Mouse (Mus musculus) large intestine, adult 2 months (tissue): ENCODE measurements around the gene Abl1. TPM values are rescaled to one million over a fixed set of nuclear protein-coding genes. Genes with fewer than 3 reads are reported as not detected.

ENCODE experiments used
- DNase-seq: peaks from one replicate; pipeline ENCODE4 v3.0.0-alpha.2; 2012; ENCODE audit warnings: low read depth, low spot score
- WGBS: fragments of 180-500 bp; shearing (Covaris S2); methylation state at CpG from one replicate; pipeline ENCODE4 v1.1.7; 2018; 5-methylcytosine and 5-hydroxymethylcytosine counted together
- polyA plus RNA-seq: library from polyadenylated mRNA; depleted of rRNA; stranded (reverse); fragments of >200 nt; gene quantifications from 2 replicates; pipeline ENCODE4 v1.2.3, GENCODE M21; 2012

The Abl1 gene
- polyA plus RNA-seq, 1 experiment = 31.4 TPM

DNA sequence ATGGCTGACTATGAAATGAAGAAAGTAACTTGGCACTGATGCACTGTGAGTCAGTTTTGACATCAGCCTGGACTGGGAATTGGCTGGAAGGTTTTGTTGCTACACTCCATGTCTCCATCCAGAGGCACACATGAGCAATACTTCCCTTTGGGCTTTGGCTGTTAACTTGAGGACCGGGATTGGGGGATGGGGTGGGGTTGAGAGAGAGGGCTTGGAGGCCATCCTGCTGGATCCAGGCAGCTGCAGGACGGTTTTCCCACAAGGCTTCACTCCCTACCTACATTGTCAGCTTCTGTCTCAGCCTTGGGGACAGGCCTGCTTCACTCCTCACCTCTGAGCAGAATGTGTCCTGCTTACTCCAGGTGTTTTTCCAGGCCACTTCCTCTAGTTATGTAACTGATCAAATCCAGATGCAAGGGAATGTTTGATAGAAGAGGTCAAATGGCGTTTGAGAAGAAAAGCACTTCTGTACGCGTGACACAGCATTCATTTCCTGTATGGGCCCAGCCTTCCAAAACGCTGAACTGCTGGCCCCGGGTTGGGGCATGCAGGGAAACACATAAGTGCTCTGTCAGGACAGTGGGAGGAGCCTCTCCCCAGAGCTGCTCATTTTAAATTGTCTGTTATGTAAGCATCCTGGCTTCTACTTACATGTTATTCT is 82.7 kb downstream of the Abl1 start:
- WGBS = under 1% methylated on average over 7 of the region's 7 CpGs

DNA sequence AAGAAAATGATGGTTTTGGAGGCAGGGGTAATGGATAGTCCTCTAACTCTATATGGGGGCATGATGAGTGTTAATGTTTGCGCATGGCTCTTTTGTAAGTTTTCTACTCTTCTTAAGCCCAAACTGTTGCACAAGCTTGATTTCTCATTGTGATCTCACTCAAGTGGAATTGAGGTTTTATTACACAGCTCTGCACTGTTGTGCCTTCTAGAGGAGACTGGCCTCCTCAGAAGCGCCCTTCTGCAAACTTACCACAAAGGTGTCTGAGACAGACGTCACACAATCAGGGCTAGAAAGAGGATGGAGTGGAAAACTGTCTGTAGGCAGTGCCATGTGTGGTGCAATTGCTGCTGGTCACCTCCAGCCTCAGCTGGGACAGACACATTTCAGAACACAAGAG is 88.3 kb downstream of the Abl1 start:
- WGBS = 84% methylated on average over 3 of the region's 3 CpGs
- DNase-seq = no peak

More for the DNA sequence above, 82.7 kb downstream of the Abl1 start:
- DNase-seq = no peak

- WGBS = 91% methylated on average over 2 of the region's 2 CpGs
- DNase-seq = no peak
Observed at GRCm38 (mm10) chr2:31779258-31779657, 91.1 kb downstream of the Abl1 start.

DNA sequence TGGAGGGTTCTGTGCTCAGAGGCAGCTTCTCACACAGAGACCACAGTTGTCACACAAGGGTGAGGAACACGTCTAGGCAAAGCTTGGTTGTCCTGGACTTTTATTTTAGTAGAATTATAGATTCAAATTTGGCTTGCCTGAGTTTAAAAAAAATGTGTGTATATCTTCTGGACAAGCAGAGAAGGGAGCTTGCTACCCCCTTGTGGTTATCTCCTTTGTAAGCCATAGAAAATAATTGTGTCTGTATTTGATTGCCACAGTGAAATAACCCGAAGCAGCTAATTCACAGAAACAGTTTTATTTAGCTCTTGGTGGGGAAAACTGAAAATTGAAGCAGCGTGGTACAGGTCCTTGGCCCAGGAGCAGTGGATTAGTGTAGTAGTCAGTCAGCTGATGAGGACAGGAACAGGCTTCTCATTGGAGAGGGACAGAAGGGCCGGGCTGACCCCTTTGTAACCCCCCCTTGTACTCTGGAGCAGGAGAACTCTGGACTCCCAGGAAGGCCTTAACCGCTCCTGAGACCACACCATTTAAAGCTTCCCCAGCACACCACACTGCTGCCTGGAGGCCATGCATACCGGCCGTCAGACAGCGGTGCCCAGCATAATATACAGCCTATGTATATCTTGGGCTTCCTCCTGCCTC is 94.9 kb downstream of the Abl1 start:
- 73% methylated on average over 8 of the region's 8 CpGs for WGBS
- no peak for DNase-seq

- peak; percentile 72 for DNase-seq
Observed at GRCm38 (mm10) chr2:31785074-31785473, 96.9 kb downstream of the Abl1 start.

GRCm38 (mm10) chr2:31787029-31787428 is 98.9 kb downstream of the Abl1 start:
- 26% methylated on average over 7 of the region's 7 CpGs for WGBS
- DNase-seq = peak; percentile 35

More at GRCm38 (mm10) chr2:31785074-31785473, 96.9 kb downstream of the Abl1 start:
- 11% methylated on average over 9 of the region's 9 CpGs for WGBS

DNA sequence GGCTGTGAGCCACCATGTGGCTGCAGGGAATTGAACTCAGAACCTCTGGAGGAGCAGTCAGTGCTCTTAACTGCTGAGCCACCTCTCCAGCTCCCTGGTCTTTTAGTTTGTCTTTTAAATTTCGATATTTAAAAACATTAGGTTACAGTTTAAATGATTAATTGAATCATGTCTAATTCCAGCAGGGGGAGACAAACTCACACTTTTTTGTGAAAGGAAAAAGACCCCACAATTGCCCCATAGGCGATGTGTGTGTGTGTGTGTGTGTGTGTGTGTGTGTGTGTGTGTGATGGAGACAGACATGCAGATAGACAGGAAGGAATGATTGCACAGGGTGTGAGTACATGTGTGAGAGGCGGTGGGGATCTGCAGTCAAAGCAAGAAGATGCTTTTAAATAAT is 100.1 kb downstream of the Abl1 start:
- 82% methylated on average over 3 of the region's 3 CpGs for WGBS

DNA sequence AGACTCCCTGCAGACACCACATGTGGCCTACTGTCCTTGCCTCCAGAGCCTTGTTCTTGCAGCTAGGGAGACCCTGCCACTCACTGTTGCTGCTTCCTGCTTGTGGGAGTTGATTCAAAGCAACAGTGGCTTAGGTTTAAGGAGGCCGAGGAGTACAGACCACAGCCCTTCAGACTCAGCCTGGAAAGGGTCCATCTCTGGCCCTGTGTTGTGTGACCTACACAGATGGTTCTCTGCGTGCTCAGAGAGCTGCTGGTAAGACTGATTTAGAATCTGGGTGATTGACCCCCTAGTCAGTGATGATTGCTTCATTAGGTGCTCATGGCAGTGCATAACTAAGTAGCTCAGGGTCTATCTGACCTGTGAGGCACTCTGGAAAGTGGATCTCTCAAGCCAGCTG is 101.0 kb downstream of the Abl1 start:
- DNase-seq = no peak
- WGBS = 88% methylated on average over 2 of the region's 2 CpGs

More for the DNA sequence above, 100.1 kb downstream of the Abl1 start:
- no peak for DNase-seq

DNA sequence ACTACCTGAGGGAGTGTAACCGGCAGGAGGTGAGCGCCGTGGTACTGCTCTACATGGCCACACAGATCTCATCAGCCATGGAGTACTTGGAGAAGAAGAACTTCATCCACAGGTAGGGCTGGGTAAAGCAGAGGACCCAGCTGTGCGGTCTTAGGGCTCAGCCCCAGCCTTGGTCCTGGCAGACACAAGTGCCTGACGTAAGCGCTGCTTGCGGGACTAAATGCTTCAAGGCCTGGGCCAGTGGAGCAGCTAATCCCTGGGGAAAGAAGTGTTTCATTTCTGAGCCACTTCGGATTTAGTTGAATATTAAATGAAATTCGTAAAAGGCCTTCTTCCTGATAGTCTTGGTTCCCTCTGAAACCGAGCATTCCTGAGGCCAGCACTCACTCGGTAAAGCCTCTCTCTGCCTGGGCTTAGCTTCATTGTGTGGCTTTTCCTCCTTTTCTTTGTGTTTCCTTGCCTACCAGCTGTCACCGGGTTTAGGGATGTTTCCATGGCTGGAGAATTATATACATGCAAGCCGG is 102.6 kb downstream of the Abl1 start:
- 83% methylated on average over 13 of the region's 13 CpGs for WGBS
- DNase-seq = no peak

- DNase-seq = no peak
- WGBS = 89% methylated on average over 8 of the region's 8 CpGs
Observed at GRCm38 (mm10) chr2:31791260-31791659, 103.1 kb downstream of the Abl1 start.

GRCm38 (mm10) chr2:31792611-31793010 is 104.4 kb downstream of the Abl1 start:
- WGBS = 76% methylated on average over 6 of the region's 6 CpGs
- DNase-seq = no peak

DNA sequence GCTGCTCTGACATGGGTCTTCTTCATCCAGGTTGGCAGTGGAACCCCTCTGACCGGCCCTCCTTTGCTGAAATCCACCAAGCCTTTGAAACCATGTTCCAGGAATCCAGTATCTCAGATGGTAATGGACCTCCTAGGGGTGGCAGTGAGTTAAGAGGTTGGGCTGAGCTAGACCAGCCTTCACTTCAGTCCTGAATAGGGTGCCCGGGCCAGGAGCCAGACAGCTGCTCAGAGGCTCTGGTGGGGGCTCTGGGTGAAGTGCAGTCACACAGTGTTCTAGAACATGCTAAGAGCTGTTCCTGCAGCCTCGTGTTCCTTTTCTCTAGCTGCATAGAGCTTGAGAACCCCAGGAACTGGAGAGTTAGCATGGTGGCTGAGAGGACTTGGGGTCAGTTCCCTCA is 108.8 kb downstream of the Abl1 start:
- 85% methylated on average over 3 of the region's 3 CpGs for WGBS
- no peak for DNase-seq

DNA sequence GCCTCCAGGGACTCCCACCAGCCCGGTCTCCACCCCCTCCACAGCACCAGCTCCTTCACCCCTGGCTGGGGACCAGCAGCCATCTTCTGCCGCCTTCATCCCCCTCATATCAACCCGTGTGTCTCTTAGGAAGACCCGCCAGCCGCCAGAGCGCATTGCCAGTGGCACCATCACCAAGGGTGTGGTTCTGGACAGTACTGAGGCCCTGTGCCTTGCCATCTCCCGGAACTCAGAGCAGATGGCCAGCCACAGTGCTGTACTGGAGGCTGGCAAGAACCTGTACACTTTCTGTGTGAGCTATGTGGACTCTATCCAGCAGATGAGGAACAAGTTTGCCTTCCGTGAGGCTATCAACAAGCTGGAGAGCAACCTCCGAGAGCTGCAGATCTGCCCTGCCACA is 113.2 kb downstream of the Abl1 start:
- DNase-seq = no peak
- WGBS = 76% methylated on average over 9 of the region's 9 CpGs

- 82% methylated on average over 8 of the region's 8 CpGs for WGBS
- no peak for DNase-seq
Observed at GRCm38 (mm10) chr2:31802811-31803210, 114.6 kb downstream of the Abl1 start.

GRCm38 (mm10) chr2:31803480-31803879 is 115.3 kb downstream of the Abl1 start:
- WGBS = 55% methylated on average over 14 of the region's 14 CpGs

DNA sequence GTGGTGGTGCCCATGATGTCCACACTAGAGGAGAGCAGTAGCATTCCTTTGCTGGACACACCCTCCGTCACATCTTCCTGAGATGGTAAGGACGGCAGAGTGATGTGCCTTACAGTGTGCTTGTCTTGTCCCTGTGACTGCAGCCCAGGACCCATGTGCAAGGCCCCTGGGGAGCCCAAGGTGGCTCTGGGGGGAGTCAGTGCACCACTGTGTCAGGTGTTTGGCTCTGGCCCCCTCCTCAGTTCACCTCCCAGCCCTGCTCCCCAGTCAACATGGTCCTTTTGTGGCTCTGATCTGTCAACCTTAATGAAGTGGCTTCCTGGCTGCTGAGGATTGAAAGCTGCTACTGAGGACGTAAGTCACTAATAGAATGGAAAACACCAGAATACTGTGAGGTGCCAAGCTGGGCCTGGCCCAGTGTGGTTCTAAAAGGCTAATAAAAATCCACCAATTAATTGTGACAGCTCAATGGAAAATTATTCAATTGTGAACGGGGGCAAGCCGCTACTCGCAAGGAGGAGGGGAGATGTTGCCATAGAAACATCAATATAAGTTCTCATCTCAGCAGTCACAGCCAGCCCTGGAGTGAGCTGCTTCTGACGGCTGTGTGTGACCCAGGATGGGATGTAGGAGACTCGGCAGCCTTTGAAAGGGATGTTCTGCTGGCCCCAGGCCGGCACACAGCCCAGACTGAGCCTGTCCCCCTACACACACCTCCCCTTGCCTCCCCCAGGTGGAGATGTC is 118.6 kb downstream of the Abl1 start:
- no peak for DNase-seq
- WGBS = 65% methylated on average over 9 of the region's 9 CpGs

More at GRCm38 (mm10) chr2:31803480-31803879, 115.3 kb downstream of the Abl1 start:
- no peak for DNase-seq

GRCm38 (mm10) chr2:31808410-31809357 is 120.5 kb downstream of the Abl1 start:
- WGBS = 50% methylated on average over 28 of the region's 28 CpGs
- DNase-seq = no peak

GRCm38 (mm10) chr2:31809358-31809740 is 121.2 kb downstream of the Abl1 start:
- no peak for DNase-seq
- WGBS = 38% methylated on average over 2 of the region's 2 CpGs

DNA sequence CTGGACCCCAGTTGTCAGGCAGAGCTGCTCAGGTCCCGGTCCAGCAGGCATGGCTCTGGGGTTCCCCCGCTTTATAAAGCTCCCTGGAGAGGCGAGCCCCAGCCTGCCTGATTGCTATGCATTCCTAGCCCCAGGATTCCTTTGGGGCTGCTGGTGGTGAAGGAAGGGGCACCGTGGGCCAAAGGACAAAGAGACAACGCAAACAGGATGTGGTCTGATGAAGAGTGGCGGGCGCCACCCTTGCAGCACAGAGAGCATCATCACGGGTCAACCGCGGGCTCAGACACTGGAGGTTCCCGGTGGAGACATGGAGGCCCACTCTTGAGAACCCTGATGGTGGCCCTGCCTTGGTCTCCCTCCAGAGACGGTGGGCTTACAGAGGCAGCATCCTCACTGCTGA is 122.3 kb downstream of the Abl1 start, which contains the start of gene Qrfp:
TSS of gene Qrfp (minus strand) at position 137 of the 400 bp plus-strand sequence.
- DNase-seq = no peak
- WGBS = 51% methylated on average over 12 of the region's 12 CpGs
